Mouse (Mus musculus) ES-E14 (cell line): ENCODE data around the gene Far1. TPM values are rescaled to one million over a fixed set of nuclear protein-coding genes. Genes with fewer than 3 reads are reported as not detected.

Experiments used
- DNase-seq: peaks from one replicate; pipeline ENCODE4 v3.0.0-alpha.2; 2013; ENCODE audit warnings: low read depth, low spot score
- H3K27ac ChIP-seq: 2 replicates; pipeline ENCODE4 v1.5.1; 2012; ENCODE audit warnings: low read depth, mild to moderate bottlenecking, low read length, moderate library complexity, mixed read lengths; ENCODE audit not compliant: poor library complexity, insufficient read depth, severe bottlenecking
- H3K36me3 ChIP-seq: 2 replicates; pipeline ENCODE4 v1.6.1; 2012; ENCODE audit warnings: mild to moderate bottlenecking, low read length, moderate library complexity, mixed read lengths; ENCODE audit not compliant: control insufficient read depth, poor library complexity, insufficient read depth, severe bottlenecking
- H3K4me1 ChIP-seq, 2 experiments: fragments of 150-350 bp in 1 of 2; sonication (generic) in 1 of 2; 2 replicates each; pipeline ENCODE4 v1.6.1; 2012; ENCODE audit warnings: low read length in 2 of 2, mild to moderate bottlenecking in 1 of 2, mixed read lengths in 1 of 2; ENCODE audit not compliant: control insufficient read depth in 2 of 2, insufficient read depth in 2 of 2, poor library complexity in 1 of 2
- H3K4me3 ChIP-seq, 2 experiments: fragments of 150-350 bp in 1 of 2; sonication (generic) in 1 of 2; 2 replicates each; pipeline ENCODE4 v1.5.1; 2012; ENCODE audit warnings: low read length in 2 of 2, low read depth in 1 of 2, mild to moderate bottlenecking in 1 of 2, mixed read lengths in 1 of 2; ENCODE audit not compliant: insufficient read depth in 1 of 2, poor library complexity in 1 of 2, severe bottlenecking in 1 of 2
- H3K9ac ChIP-seq: 2 replicates; pipeline ENCODE4 v1.6.1; 2012; ENCODE audit warnings: low read depth, mild to moderate bottlenecking, low read length, mixed read lengths; ENCODE audit not compliant: poor library complexity, insufficient read depth, severe bottlenecking
- H3K9me3 ChIP-seq: fragments of 150-350 bp; sonication (generic); 2 replicates; pipeline ENCODE4 v1.6.1; 2012; ENCODE audit warnings: low read depth, mild to moderate bottlenecking, low read length; ENCODE audit not compliant: control insufficient read depth, insufficient read depth
- CHD2 ChIP-seq: IDR thresholded peaks from 2 replicates; pipeline ENCODE4 v1.6.1; 2014; ENCODE audit warnings: mild to moderate bottlenecking, low read depth, low read length, inconsistent platforms
- HCFC1 ChIP-seq: IDR thresholded peaks from 2 replicates; pipeline ENCODE4 v1.6.1; 2012; ENCODE audit warnings: low read length, inconsistent platforms, borderline replicate concordance; ENCODE audit not compliant: insufficient read depth
- MAFK ChIP-seq: IDR thresholded peaks from 2 replicates; pipeline ENCODE4 v1.6.1; 2014; ENCODE audit warnings: mild to moderate bottlenecking, low read depth, low read length, inconsistent platforms; ENCODE audit not compliant: insufficient read depth
- ZC3H11A ChIP-seq: IDR thresholded peaks from 2 replicates; pipeline ENCODE4 v1.6.1; 2012; ENCODE audit warnings: low read depth, mild to moderate bottlenecking, inconsistent platforms, low read length, borderline replicate concordance
- ZNF384 ChIP-seq: IDR thresholded peaks from 2 replicates; pipeline ENCODE4 v1.6.1; 2012; ENCODE audit warnings: low read depth, low read length, inconsistent platforms
- in situ Hi-C, 2 experiments: fragments of 600-800 bp; cut with MboI; formaldehyde crosslinking; loops; one replicate each; pipeline ENCODE4 v1.15.1; 2025; ENCODE audit warnings: low sequenced_read_pairs in 2 of 2, inconsistent platforms in 1 of 2; ENCODE audit not compliant: unreplicated experiment in 2 of 2
- total RNA-seq: library from RNA; depleted of rRNA; stranded (reverse); fragments of 300-350 nt; gene quantifications from 2 replicates; pipeline ENCODE4 v1.2.3, GENCODE M21; 2012; rRNA removed

Far1 gene
- total RNA-seq, 1 experiment = 51.1 TPM

DNA sequence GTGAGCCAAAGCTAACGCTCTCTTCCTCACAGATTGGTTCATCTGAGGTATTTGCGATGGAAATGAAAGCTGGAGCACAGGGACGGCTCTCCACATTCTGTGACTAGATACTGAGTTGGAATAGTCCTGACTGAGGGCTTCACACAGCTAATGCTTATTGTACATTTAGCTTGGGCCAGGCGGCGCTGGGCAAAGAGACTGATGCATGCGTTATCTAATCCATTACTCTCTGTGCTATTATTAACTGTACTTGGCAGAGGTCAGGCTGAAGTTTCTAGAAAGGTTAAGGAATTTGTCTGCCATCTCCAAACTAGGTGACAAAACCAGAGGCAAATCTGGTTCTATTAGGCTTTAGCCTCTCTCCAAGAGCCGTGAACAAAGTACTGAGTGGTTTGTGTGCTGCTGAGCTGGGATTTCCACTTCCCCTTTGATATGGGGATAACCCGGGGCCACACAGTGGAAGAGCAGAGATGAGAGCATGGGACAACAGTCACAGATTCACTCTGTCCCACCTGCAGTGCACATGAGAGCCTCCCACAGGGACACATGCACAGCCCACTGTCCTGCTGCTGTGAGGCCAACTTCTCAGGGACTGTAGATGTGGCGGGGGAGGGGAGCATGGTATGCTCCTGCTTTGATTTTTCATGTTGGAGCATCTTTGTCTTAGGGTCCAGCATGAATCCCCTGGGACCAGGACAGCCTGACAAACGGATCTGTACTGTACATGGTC lies 100.7 kb downstream of the Far1 start:
- DNase-seq = no peak
- no peaks in the 10 kb centered on the region for H3K36me3 ChIP-seq
- no peak overlapping the region for H3K4me3 ChIP-seq
- in situ Hi-C loops = no loop called here
- H3K4me1 ChIP-seq = no peaks in the 10 kb centered on the region
- H3K9me3 ChIP-seq = no peaks in the 10 kb centered on the region
- H3K9ac ChIP-seq = no peak overlapping the region
- H3K27ac ChIP-seq = no peak overlapping the region
- TF ChIP-seq CHD2 (no peak), ZNF384 (no peak), HCFC1 (no peak), MAFK (no peak), ZC3H11A (no peak)

DNA sequence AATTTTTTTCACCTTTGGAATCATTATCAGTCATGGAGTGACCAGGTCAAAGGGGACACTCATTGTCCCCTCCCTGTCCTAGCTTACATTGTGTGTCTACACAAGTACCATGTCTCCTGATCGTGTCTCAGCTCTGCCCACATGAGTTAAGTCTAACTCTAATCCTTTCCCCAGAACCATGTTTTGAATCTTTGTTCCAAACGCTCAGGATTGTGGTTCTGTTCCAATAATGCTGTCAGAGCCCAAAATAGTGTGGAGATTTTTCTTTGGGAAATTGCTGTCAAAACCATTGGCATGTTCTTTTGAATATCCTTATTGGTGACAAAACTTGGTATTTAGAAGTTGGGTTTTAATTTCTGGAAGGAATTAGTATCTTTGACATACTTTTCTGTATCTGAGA lies 105.5 kb downstream of the Far1 start:
- H3K9ac ChIP-seq = no peak overlapping the region
- H3K4me3 ChIP-seq = no peak overlapping the region
- in situ Hi-C loops = no loop called here
- H3K9me3 ChIP-seq = no peaks in the 10 kb centered on the region
- TF ChIP-seq CHD2 (no peak), ZC3H11A (no peak), ZNF384 (no peak), MAFK (no peak), HCFC1 (no peak)
- no peak overlapping the region for H3K27ac ChIP-seq
- no peaks in the 10 kb centered on the region for H3K4me1 ChIP-seq
- no peak for DNase-seq
- H3K36me3 ChIP-seq = no peaks in the 10 kb centered on the region

DNA sequence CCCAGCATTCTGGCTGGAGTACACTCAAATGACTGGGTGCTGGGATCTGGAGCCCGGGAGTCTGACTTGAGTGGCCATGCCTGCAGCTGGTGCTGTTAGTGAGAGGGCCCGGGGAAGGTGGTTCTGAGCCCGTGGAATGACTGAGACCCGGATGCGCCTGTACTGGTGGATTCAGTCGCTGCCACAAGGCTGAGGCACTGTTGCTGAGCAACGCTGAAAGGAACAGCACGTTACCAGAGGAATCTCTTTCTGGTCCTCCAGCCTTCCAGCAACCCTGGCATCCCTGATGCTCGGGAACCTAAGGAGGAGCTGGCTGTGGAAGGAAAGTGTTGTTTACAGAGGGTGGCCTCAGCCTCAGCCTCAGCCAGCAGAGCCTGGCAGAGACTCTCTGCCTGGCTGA lies 106.1 kb downstream of the Far1 start:
- TF ChIP-seq CHD2 (no peak), HCFC1 (no peak), ZC3H11A (no peak)
- no peak overlapping the region for H3K4me3 ChIP-seq
- in situ Hi-C loops = no loop called here
- no peak overlapping the region for H3K27ac ChIP-seq
- no peak for DNase-seq
- no peaks in the 10 kb centered on the region for H3K4me1 ChIP-seq
- H3K9ac ChIP-seq = no peak overlapping the region
- H3K9me3 ChIP-seq = no peaks in the 10 kb centered on the region
- no peaks in the 10 kb centered on the region for H3K36me3 ChIP-seq

Other genes with a start within 250 kb of the Far1 start
- gene Btbd10, start 144.4 kb upstream of the Far1 start, total RNA-seq = 24.4 and 38.7 TPM in 2 replicates
- not detected in 2 replicates for gene Pth, start 125.3 kb upstream of the Far1 start, total RNA-seq